Mouse (Mus musculus) small intestine, adult 10 weeks (tissue): ENCODE data around the gene Gm20937. TPM values are rescaled to one million over a fixed set of nuclear protein-coding genes. Genes with fewer than 3 reads are reported as not detected.

Experiments used
- polyA plus RNA-seq: library from polyadenylated mRNA; stranded (reverse); fragments of 350-450 nt; fragmentation: Illumina TruSeq; extraction: RNeasy Lipid Tissue Mini Kit (QIAGEN cat#74804); gene quantifications from one replicate; pipeline ENCODE4 v1.2.3, GENCODE M21; 2014; ENCODE audit warnings: low replicate concordance

The Gm20937 gene
- polyA plus RNA-seq: not detected

DNA sequence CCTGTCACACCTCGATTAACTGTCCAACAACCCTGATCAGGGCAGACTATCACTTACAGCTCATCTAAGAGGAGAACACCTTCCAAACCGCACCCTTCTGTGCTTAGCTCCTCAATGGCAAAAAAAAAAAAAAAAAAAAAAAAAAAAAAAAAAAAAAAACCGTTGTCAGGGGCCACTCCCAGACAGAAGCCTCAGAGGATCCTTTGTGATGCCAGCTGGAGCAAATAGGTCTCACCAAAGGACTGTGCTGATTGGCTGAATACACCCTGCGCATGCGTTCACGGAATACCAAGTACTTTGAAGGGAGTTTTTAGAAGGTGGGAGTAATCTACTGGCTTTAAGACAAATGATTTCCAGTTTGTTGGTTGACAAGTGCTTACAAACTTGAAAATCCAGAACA is at the start of gene Gm20937:
Gm20937 (minus strand) TSS at position 101 of the 400 bp plus-strand sequence.

Other genes with a start within 250 kb of the Gm20937 start
- gene Gm20816, start 243.1 kb upstream of the Gm20937 start, polyA plus RNA-seq: not detected